Mouse (Mus musculus) testis, postnatal 14 days (tissue): Measurements from ENCODE around the gene Optn.

Experiments used
- DNase-seq: peaks from one replicate; pipeline ENCODE4 v3.0.0; 2021; ENCODE audit warnings: low spot score

Gene Optn

GRCm38 (mm10) chr2:4985000-4985399 is 78.9 kb downstream of the Optn start:
- DNase-seq: no peak

- DNase-seq: no peak
Measured at GRCm38 (mm10) chr2:4983987-4984386, 79.9 kb downstream of the Optn start.

GRCm38 (mm10) chr2:4978091-4978490 is 85.8 kb downstream of the Optn start:
- no peak for DNase-seq

- DNase-seq: no peak
Measured at GRCm38 (mm10) chr2:4975807-4976206, 88.0 kb downstream of the Optn start, which contains the start of gene Ucma. TSS of gene Ucma (plus strand) at chr2:4976122.
